Mouse (Mus musculus) stomach, adult 2 months (tissue): ENCODE data around the gene Ak3. TPM values are rescaled to one million over a fixed set of nuclear protein-coding genes. Genes with fewer than 3 reads are reported as not detected.

ENCODE experiments used
- polyA plus RNA-seq: library from polyadenylated mRNA; depleted of rRNA; stranded (reverse); fragments of >200 nt; gene quantifications from 2 replicates; pipeline ENCODE4 v1.2.3, GENCODE M21; 2012; rRNA removed

Ak3 gene
- polyA plus RNA-seq = 77.9 and 129 TPM in 2 replicates

GRCm38 (mm10) chr19:29047334-29048170 is at the start of gene Ak3:
Ak3 (minus strand) TSS chr19:29047961.

GRCm38 (mm10) chr19:28990194-28990589 is 57.6 kb downstream of the Ak3 start, which contains the start of gene Cdc37l1:
Cdc37l1 (plus strand) TSS chr19:28990352.

Other genes starting within 250 kb of the Ak3 start
- gene Slc1a1, start 212.9 kb downstream of the Ak3 start, polyA plus RNA-seq = 0.15 and 0.16 TPM in 2 replicates
- gene Plpp6, start 84.0 kb downstream of the Ak3 start, polyA plus RNA-seq = 6.4 and 11.5 TPM in 2 replicates
- gene 4430402I18Rik, start 80.2 kb downstream of the Ak3 start, polyA plus RNA-seq = 0.05 and 0.31 TPM in 2 replicates
- gene Cdc37l1, start 57.6 kb downstream of the Ak3 start, polyA plus RNA-seq = 2.4 and 2.5 TPM in 2 replicates
- 7.2 and 12.8 TPM in 2 replicates for gene Rcl1, start 53.4 kb upstream of the Ak3 start, polyA plus RNA-seq
- gene Jak2, start 203.9 kb upstream of the Ak3 start, polyA plus RNA-seq = 1.7 and 1.9 TPM in 2 replicates